Mouse (Mus musculus) intestine, embryonic 16.5 days (tissue): ENCODE data around the gene Tmem80. TPM values are rescaled to one million over a fixed set of nuclear protein-coding genes. Genes with fewer than 3 reads are reported as not detected.
A peak's percentile ranks its signal among the peaks of the same experiment; 100 is the strongest.

Experiments
- ATAC-seq: fragments of 200-750 bp; cut with Nextera tagmentation; 2 replicates; pipeline ENCODE4 v1.8.0; 2017; ENCODE audit warnings: moderate TSS enrichment, moderate library complexity
- H3K27ac ChIP-seq: fragments of 300-500 bp; sonication (generic); 2 replicates; pipeline ENCODE4 v1.5.1; 2014; ENCODE audit warnings: mild to moderate bottlenecking, low read length
- H3K27me3 ChIP-seq: fragments of 300-500 bp; sonication (generic); replicated peaks from 2 replicates; pipeline ENCODE4 v1.6.1; 2014; ENCODE audit warnings: low read length, control low read depth, mixed read lengths; ENCODE audit not compliant: control insufficient read depth, insufficient read depth
- H3K36me3 ChIP-seq: fragments of 300-500 bp; sonication (generic); 2 replicates; pipeline ENCODE4 v1.6.1; 2014; ENCODE audit warnings: low read length, control low read depth; ENCODE audit not compliant: control insufficient read depth, insufficient read depth
- H3K4me1 ChIP-seq: fragments of 300-500 bp; sonication (generic); 2 replicates; pipeline ENCODE4 v1.6.1; 2014; ENCODE audit warnings: low read length, control low read depth, mixed read lengths; ENCODE audit not compliant: control insufficient read depth, insufficient read depth
- H3K4me2 ChIP-seq: fragments of 300-500 bp; sonication (generic); 2 replicates; pipeline ENCODE4 v1.6.1; 2014; ENCODE audit warnings: low read depth, low read length, control low read depth
- H3K4me3 ChIP-seq: fragments of 300-500 bp; sonication (generic); 2 replicates; pipeline ENCODE4 v1.5.1; 2014; ENCODE audit warnings: mild to moderate bottlenecking, low read length
- H3K9ac ChIP-seq: fragments of 300-500 bp; sonication (generic); 2 replicates; pipeline ENCODE4 v1.6.1; 2014; ENCODE audit warnings: low read depth, low read length
- H3K9me3 ChIP-seq: fragments of 300-500 bp; sonication (generic); 2 replicates; pipeline ENCODE4 v1.6.1; 2016; ENCODE audit warnings: low read length, control low read depth; ENCODE audit not compliant: control insufficient read depth
- WGBS: fragments of 180-500 bp; shearing (Covaris S2); extraction: QIAGEN DNeasy Blood & Tissue Kit; methylation state at CpG from one replicate; pipeline ENCODE4 v1.1.7; 2014; 5-methylcytosine and 5-hydroxymethylcytosine counted together
- polyA plus RNA-seq: library from polyadenylated mRNA; unstranded; fragments of >200 nt; fragmentation: Nextera tagmentation; extraction: Ambion mirVana; gene quantifications from 2 replicates; pipeline ENCODE4 v1.2.1, GENCODE M21; 2015

Gene Tmem80
- polyA plus RNA-seq, 1 experiment from 2014 or later: 34.2 TPM

- H3K36me3 ChIP-seq: peaks cover 30% of the 10 kb centered on the region
- ATAC-seq: peak; percentile 75; the same call in 1 of the 2 replicates
- H3K27me3 ChIP-seq: no peaks in the 10 kb centered on the region
- no peak overlapping the region; the same call in 1 of the 2 replicates for H3K27ac ChIP-seq
- H3K9ac ChIP-seq: no peak overlapping the region
- no peaks in the 10 kb centered on the region for H3K4me1 ChIP-seq
- H3K4me2 ChIP-seq: no peak overlapping the region
- H3K4me3 ChIP-seq: no peak overlapping the region
- WGBS: 50% methylated on average over 1 of the region's 1 CpGs
- no peaks in the 10 kb centered on the region for H3K9me3 ChIP-seq
These were observed 9.9 kb upstream of the Tmem80 start for GRCm38 (mm10) chr7:141317619-141318132.

DNA sequence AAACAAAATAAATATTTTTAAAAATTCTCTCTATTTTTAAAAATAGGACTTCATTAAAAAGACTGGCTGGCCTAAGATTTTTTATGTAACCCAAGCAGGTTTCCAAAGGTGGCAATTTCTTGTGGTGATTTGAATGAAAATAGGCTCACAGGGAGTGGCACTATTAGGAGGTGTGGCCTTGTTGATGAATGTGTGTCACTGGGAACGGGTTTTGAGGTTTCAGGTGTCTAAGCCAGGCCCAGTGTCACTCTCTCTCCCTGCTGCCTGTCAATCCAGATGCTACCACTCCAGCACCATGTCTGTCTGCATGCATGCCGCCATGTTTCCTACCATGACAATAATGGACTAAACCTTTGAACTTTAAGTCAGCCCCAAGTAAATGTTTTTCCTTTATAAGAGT lies 8.1 kb upstream of the Tmem80 start:
- Histone ChIP-seq H3K27me3 (no peaks in the 10 kb centered on the region), H3K4me1 (no peaks in the 10 kb centered on the region), H3K4me3 (no peak overlapping the region), H3K27ac (no peak overlapping the region), H3K9me3 (no peaks in the 10 kb centered on the region), H3K36me3 (peaks cover 24% of the 10 kb centered on the region), H3K9ac (no peak overlapping the region), H3K4me2 (no peak overlapping the region)
- WGBS: 65% methylated on average over 2 of the region's 2 CpGs
- no peak for ATAC-seq

DNA sequence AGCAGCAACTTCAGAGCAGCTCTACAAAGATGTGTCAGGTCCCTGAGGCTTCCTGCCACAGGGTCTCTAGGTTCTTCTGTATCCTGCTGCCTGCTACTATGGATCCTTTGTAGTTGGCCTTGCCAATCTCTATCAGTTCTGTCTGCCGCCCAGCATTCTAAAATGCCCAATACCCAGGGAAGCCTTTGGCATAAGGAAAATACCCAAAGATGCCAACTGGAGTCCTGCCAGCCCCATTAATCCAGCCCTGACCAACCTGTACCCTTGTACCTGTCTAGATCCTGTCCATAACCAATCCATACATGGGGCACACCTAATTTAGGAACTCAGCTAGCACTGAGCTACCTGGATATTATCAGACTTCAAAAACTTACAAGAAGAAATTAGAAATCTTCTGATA lies 2.9 kb upstream of the Tmem80 start:
- 90% methylated on average over 1 of the region's 1 CpGs for WGBS
- H3K9ac ChIP-seq: no peak overlapping the region

DNA sequence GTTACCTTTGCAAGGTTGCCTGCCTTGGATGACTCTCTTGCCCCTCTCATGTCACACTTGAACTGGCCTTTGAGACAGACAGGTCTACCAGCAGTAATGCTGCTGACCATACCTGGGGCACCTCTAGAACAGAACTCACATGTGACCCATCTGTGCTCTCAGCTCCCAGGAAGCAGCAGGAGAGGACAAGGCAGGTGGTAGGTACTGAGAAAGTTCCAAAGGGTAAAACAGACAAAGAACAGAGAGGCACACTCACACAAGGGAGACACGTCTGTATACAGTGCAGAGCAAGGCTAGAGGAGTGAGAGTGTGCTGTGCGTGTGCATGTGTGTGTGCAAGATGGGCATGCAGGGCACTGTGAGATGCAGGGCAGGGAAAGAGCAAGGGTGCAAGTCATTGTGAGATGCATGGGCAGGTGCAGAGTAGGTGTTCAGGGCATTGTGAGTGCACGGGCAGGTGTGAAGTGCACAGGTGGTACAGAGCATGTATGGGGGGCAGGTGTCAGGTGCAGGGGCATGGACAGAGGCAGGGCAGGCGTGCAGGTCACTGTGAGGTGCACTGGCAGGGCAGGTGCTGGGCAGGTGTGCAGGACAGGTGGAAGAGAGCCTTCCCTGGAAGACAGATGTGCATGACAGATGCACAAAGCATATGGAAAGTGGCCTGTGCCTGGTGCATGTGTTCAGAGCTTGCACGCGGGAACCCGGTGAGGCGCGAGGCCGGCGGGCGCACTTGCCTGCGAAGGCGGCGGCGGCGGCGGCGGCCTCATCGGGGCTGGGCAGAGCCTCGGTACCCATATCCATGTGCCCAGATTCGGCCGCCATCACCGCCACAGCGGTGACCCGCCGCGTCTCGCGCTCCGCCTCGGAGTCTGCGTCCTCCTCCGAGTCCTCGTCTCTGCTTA lies 743 bp upstream of the Tmem80 start:
- Histone ChIP-seq H3K9me3 (no peaks in the 10 kb centered on the region), H3K27me3 (no peaks in the 10 kb centered on the region), H3K4me2 (peak overlapping the region; percentile 99), H3K9ac (peak overlapping the region; percentile 95), H3K4me3 (peak overlapping the region; percentile 71), H3K27ac (peak overlapping the region; percentile 100), H3K4me1 (peaks cover 20% of the 10 kb centered on the region), H3K36me3 (peaks cover 8% of the 10 kb centered on the region)
- ATAC-seq: peak; percentile 21
- WGBS: 2% methylated on average over 35 of the region's 35 CpGs

More for the DNA sequence above, 2.9 kb upstream of the Tmem80 start:
- Histone ChIP-seq H3K4me1 (peaks cover 20% of the 10 kb centered on the region), H3K4me3 (no peak overlapping the region), H3K27me3 (no peaks in the 10 kb centered on the region), H3K9me3 (no peaks in the 10 kb centered on the region), H3K27ac (no peak overlapping the region), H3K36me3 (peaks cover 19% of the 10 kb centered on the region), H3K4me2 (no peak overlapping the region)
- no peak for ATAC-seq

DNA sequence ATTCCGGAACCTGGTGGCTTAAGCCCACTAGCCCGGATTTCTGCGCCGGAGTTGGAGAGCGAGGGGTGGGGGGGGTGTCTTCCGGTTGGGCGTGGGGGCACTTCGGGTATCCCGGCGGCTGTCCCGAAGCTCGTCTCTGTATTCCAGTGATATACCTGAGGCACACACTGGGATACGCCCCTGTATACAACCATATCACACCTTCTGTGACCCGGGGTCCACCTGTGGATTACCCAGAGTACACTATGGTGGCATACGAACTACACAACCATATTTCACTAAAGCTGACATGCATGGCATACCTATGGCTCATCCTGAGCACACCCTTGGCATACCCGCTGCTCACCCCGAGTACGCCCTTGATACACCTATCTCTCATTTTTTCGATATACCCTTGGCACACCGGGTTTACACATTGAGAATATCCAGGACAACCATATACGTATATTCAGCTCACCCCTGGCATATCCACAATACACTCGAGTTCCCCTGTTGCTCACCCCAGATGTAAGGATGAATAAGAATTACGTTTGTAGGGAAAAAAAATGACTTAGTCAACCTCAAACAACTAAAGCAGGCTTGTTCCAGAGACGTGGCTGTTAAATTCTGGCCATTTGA lies 943 bp downstream of the Tmem80 start:
- 14% methylated on average over 24 of the region's 24 CpGs for WGBS
- peak; percentile 29 for ATAC-seq
- no peaks in the 10 kb centered on the region for H3K9me3 ChIP-seq
- H3K27me3 ChIP-seq: no peaks in the 10 kb centered on the region
- peak overlapping the region; percentile 100 for H3K27ac ChIP-seq
- 0 out of 2 replicates have a peak, but pooled peaks cover 5% of the 10 kb centered on the region for H3K36me3 ChIP-seq
- peak overlapping the region; percentile 66 for H3K4me2 ChIP-seq
- peak overlapping the region; percentile 71 for H3K4me3 ChIP-seq
- H3K9ac ChIP-seq: peak overlapping the region; percentile 95
- H3K4me1 ChIP-seq: peaks cover 20% of the 10 kb centered on the region

DNA sequence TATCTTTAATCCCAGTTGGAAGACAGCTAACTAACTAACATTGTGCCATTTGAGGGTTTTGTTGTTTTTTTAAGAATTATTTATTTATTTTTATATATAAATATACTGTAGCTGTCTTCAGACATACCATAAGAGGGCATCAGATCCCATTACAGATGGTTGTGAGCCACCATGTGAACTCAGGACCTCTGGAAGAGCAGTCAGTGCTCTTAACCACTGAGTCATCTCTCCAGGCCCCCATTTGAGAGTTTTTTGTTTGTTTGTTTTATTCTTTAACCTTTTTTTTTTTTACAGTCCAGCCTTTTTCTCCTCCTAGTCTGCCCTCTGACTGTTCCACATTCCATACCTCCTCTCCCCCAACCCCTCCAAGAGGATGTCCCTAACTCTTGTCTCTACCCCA lies 3.2 kb downstream of the Tmem80 start:
- Histone ChIP-seq H3K4me2 (no peak overlapping the region), H3K27me3 (no peaks in the 10 kb centered on the region), H3K4me1 (peaks cover 16% of the 10 kb centered on the region), H3K9me3 (no peaks in the 10 kb centered on the region), H3K36me3 (0 out of 2 replicates have a peak, but pooled peaks cover 5% of the 10 kb centered on the region), H3K9ac (no peak overlapping the region), H3K27ac (no peak overlapping the region), H3K4me3 (no peak overlapping the region)
- ATAC-seq: no peak

DNA sequence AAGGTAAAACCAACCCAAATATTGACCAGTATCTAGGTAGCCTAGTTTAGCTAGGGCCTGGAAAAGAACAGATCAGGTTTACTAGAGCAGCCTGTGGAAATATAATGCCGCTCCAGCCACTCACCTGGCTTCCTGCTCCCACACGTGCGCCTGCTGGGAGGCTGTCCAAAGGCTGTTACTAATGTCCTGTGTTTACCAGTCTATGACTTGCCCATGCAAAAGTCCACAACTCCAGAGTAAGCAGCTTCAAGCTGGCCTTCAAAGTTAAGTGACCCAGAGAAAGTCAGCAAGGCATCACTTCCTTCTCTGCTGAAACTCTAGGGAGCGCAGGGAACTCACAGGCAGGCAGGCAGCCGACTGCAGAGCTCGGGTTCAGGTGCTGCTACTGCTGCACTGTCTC lies 4.5 kb downstream of the Tmem80 start:
- peaks cover 3% of the 10 kb centered on the region for H3K4me1 ChIP-seq
- H3K4me3 ChIP-seq: no peak overlapping the region
- 0 out of 2 replicates have a peak, but pooled peaks cover 5% of the 10 kb centered on the region for H3K36me3 ChIP-seq
- 0 out of 2 replicates have a peak overlapping the region, but pooled peaks have one; percentile 1 for H3K27ac ChIP-seq
- no peaks in the 10 kb centered on the region for H3K27me3 ChIP-seq
- no peak overlapping the region for H3K9ac ChIP-seq
- ATAC-seq: no peak
- 78% methylated on average over 6 of the region's 6 CpGs for WGBS
- no peaks in the 10 kb centered on the region for H3K9me3 ChIP-seq
- no peak overlapping the region for H3K4me2 ChIP-seq

- H3K9ac ChIP-seq: no peak overlapping the region
- no peak overlapping the region for H3K4me3 ChIP-seq
- no peak overlapping the region for H3K27ac ChIP-seq
- WGBS: 79% methylated on average over 2 of the region's 2 CpGs
- no peaks in the 10 kb centered on the region for H3K9me3 ChIP-seq
- no peak for ATAC-seq
- H3K4me2 ChIP-seq: no peak overlapping the region
- 0 out of 2 replicates have a peak, but pooled peaks cover 5% of the 10 kb centered on the region for H3K36me3 ChIP-seq
- H3K27me3 ChIP-seq: no peaks in the 10 kb centered on the region
- H3K4me1 ChIP-seq: peaks cover 11% of the 10 kb centered on the region
These were observed 7.6 kb downstream of the Tmem80 start for GRCm38 (mm10) chr7:141335044-141335579.

DNA sequence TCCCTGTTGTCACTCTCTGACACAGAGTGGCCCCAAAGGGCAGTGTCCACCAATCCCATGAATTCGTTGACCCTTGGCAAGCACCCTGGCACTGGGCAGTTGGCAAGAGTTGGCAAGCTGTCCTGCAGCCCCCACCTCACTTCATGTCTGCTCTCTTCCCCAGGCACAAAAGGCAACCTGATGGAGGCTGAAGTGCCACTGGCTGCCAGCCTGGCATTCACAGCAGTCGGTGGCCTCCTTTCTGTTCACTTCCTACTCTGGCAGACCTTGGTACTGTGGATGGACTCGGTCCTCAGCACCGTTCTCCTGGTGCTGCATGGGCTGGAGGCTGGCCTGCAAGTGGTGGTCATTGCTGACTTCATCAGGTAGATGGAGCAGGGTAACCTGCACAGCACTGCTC lies 8.1 kb downstream of the Tmem80 start:
- WGBS: 88% methylated on average over 4 of the region's 4 CpGs

More for the DNA sequence above, 8.1 kb downstream of the Tmem80 start:
- no peak overlapping the region for H3K9ac ChIP-seq
- no peak for ATAC-seq
- H3K9me3 ChIP-seq: no peaks in the 10 kb centered on the region
- no peak overlapping the region for H3K4me2 ChIP-seq
- peaks cover 11% of the 10 kb centered on the region for H3K4me1 ChIP-seq
- H3K36me3 ChIP-seq: 0 out of 2 replicates have a peak, but pooled peaks cover 5% of the 10 kb centered on the region
- H3K27me3 ChIP-seq: no peaks in the 10 kb centered on the region
- no peak overlapping the region for H3K27ac ChIP-seq
- H3K4me3 ChIP-seq: no peak overlapping the region
